Mouse (Mus musculus): ENCODE results near the gene Ap4b1.

DNA sequence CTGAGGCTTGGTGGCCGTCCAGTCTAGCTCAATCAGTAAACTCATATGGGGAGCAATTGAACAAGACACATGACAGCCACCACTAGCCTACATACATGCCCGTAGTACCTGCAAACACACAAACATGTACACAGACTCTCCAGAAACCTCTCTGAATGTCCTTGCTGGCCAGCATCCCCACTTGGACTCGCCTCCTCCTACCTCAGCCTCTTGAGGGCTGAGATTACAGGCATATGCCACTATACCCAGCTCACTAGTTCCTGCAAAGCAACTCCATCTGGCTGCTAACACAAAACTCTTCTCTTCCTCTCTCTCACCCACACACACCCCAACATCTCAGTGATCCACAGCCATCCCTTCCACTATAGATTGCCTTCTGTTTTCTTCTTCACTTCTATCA, 29.0 kb upstream of the Ap4b1 start:
- no peak for TF ChIP-seq CTCF (IDR thresholded peaks at IDR 0.05; ENCODE audit: low read depth, low read length)
- no peak for TF ChIP-seq POLR2A (IDR thresholded peaks at IDR 0.05; ENCODE audit: extremely low read depth, insufficient read depth, low read length)

Data from liver, adult 2 months (tissue).